Mouse (Mus musculus): ENCODE data around the gene Cep112.

Cep112 gene

DNA sequence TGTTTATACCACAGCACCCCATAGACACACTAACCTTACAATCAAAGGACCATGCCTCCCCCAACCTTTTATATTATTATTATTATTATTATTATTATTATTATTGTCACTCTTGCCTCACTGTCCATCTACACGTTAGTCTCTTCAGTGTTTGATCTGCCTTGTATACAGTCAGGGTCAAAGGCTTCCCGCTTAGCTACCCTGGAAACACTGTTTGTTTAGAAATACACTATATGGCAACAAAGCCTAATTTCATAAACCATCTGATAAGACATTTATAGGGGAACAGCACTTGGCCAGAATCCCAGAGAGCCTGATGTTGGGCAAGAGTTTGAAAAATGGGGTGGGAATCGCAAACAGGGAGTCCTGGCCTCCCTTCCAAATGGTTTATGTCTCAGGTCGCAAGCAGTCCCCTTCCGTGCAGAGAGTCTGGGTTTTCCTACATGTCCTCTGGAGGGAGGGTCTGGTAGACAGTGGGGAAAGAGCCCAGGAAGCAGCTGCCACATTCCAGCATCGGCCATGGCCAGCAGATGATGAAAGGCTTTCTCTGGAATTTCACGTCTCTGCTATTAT is 451.7 kb downstream of the Cep112 start:
- no peak for DNase-seq (ENCODE audit: low spot score)

DNA sequence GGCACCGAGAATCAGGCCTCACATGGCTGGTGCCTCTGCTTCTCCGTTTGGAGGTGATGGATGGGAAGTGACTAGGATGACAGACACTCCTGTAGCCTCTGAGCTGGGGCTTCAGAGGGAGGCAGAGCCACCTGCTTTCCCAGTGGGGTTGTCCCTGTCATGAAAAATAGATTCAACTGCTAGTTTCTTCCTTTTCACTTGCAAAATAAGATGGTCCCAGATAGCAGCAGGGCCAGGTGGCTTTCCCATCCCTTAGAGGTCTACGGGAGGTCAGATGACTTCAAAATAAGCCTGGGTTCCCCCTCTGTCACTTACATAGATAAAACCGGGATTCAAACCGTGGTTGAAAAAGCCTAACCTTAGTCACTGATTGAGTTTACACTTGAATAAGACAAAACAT is 452.5 kb downstream of the Cep112 start:
- DNase-seq (ENCODE audit: low spot score), result no peak

DNA sequence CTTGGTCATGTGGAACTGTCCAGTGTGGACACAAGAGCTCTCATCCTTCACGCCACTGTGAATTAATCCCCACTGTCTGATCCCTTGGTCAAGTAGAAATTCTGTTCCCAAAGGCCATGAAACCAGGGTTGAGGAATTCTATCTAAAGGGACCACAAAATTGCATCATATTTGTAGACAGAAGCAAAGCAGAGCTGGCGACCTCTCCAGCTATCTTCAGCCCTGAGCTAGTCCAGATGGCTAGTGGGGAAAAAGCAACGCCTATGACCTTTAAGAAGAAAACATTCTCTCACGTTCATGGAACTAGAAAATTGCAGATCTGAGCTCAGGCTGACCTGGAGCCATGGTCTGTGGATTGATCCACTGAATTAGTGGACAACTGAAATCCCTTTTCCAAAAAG is 455.6 kb downstream of the Cep112 start:
- DNase-seq (ENCODE audit: low spot score), result no peak

DNA sequence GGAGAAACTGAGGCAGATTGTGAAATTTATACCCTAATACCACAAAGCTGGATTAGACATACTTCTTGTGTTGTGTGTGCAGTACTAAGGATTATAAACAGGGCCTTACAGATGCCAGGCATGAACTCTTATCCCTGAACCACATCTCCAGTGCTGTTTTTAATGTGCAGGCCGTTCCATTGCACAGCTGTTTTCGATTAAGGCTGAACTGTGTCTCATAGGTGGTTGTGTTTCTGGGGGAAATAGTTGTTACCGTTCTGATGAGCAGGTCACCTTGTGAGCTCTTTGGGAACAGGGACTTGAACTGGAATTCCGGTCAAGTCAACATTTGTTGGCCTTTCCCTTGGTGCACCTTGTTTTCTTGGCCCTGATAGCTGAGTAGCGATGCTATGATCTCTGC is 456.7 kb downstream of the Cep112 start:
- DNase-seq (ENCODE audit: low spot score), result no peak

DNA sequence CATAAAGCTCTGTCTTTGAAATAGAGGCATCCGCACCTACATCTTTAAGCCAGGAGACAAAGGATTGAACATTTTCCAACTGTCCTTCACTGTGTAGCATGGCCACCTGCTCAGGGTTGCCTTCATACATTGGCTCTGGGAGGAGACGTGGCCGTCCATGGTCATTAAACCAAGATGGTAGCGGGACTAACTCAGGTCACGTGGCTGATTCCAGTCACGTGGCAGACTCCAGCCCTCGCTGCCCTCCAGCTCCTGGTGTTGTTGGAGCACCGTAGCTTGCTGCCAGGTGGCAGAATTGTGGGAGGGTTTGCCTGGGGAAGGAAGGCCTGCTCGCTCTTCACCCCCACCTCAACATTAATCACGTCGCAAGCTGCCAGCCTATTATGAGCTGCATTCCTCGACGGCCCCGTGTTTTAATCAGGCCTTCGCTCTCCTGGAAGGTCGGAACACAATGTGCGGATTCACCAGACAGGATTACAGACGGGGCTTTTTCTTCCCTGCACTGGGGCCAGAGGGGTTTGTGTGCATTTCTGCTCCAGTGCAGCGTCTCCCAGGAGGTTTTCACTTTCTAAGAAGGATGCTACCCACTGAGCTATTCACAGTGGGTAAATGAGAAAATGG is 460.4 kb downstream of the Cep112 start:
- DNase-seq (ENCODE audit: low spot score), result no peak

DNA sequence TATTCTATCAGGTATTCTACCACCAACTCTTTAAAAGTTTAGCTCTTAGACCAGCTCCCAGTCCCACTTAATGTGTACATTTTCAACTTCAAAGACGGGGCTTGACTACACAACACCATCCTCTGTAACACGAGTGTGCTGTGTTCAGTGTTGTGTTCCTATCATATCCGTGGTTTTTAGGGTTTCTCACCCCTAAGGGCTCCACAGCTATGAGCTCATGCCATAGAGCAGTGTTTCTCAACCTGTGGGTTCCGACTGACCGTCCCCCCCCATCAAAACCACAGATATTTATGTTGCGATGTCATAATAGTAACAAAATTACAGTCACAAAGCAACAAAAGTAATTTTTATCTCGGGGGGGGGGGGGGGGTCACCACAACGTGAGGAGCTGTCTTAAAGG is 461.1 kb downstream of the Cep112 start:
- DNase-seq (ENCODE audit: low spot score), result no peak

DNA sequence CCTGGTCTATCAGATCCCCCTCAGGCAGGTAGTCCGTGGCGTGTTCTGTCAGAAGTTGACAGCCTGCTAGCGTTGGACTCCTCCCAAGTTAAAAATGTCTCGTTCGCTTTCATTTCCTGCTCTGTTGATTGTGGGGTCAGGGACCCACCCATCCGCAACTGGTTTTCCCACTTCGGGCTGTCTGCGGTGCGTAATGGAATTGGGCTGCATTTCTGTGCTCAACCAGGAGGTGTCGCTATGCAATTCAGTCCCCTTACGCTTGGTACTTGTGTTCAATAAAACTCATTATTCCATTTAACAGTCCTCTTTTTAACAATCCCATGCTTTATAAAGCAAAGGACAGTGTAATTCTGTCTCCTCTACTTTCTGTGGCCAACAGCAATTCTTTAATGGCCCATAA is 464.1 kb downstream of the Cep112 start:
- DNase-seq (ENCODE audit: low spot score), result no peak

DNA sequence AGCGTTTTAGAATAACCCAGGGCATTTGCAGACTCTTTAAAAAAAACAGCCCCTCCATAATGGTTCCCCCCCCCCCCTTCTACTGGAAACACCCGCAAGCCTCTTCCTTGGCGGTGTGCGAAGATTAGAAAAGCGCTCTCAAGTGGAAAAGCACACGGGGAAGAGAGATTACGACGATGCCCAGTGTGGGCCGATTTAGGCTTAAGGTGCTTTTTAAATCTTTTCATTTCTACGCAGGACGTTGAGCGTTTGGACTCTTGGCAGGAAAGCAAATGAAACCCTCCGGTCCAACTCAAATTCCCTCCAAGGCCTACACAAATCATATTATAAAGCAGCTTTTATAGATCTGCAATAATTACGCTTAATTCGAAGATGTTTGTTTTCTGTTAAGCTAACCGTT is 465.6 kb downstream of the Cep112 start:
- no peak for DNase-seq (ENCODE audit: low spot score)

DNA sequence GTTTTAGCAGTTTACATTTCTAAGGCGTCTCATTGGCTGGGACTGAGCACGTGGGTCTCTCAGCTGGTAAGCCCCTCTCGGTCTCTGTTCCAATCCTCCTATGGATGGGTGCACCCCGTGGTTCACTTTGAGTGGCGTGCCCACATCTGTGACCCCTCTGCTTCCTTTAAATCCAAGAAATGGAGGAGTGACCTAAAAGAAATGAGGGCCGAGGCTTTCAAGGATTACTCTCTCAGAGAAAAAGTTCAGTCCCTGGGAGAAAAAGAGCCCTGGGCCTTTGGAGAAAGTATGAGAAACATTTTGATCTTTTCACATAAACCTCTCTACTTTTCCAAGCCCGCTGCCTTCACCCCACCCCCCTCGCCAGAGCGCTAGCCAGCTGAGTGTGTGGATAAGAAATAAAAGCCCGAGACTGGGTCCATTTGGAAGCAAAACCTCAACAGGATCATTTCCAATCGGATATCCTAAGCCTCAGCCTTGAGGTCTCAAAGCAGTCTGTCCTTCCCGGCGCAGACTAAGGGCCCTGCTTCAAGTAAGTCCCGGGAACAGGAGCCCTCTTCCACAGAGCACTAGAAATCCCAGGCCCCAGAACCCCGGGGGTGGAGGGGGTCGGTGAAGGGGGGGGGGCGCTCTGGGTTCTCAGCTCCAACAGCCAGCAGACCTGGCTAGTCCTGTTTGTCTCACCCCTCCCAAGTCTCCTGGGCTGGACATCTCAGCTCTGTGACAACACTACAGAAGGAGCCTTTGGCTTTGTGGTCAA is 466.3 kb downstream of the Cep112 start:
- DNase-seq (ENCODE audit: low spot score), result no peak

DNA sequence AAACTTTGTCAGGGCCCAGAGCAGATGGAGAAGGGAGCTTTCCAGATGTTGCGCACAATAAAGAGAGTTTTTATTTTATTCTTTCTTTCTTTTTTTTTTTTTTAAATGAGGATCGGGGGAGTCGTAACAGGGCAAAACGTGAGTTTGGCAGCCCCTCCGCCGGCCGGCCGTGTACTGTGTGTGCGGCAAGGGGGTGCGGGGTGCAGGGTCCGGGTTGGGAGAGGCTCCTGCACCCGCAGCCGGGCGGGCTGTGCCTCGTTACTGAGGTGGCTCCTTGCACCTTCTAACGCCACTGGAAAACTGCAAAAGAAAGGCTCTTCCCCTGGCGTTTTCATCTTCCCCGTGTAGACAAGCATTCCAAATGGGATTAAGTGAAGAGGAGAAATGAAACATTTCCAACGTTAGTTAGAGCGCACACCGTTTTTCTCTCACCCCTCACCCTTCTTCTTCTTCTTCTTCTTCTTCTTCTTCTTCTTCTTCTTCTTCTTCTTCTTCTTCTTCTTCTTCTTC is 466.9 kb downstream of the Cep112 start:
- no peak for DNase-seq (ENCODE audit: low spot score)

DNA sequence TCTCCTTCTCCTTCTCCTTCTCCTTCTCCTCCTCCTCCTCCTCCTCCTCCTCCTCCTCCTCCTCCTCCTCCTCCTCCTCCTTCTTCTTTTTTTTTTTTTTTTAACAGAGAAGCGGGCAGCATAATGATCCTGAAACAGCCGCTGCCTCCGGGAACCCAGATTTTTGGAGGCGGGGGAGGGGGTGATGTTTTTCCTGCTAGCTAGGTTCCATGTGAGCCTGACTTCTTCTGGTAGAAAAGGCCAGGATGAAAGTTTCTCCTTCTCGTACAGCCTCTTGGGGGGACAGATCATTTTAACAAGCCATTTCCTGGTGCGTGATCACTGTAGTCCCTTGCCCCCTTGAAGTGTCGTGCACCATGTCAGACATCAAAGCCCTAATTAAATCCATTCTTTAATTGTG is 467.4 kb downstream of the Cep112 start:
- no peak for DNase-seq (ENCODE audit: low spot score)

DNA sequence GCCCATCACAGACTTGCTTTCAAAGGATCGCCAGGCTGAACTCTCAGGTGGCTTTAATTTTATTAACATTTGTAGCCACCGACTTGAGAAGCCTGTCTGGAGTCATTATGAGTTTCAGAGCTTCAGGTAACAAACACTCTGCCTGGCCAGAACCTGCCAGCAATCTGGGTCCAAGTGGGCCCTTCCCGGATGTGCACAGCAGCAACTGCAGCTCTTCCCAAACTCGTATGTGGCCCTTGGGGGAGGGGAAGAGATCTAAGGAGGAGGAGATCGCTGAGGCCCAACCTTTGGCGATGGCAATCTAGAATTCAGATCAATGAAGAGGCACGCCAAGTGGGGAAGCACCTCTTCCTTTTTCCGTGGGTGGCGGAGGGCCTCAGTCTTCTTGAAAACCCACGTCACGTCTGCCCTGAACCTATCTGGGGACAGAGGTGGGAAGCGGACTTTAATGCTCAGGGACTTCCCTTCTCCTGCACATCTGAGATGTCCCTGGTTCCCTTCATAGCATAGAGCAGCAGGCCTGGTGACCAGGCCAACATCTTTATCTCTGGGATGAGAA is 468.3 kb downstream of the Cep112 start:
- DNase-seq (ENCODE audit: low spot score), result no peak

DNA sequence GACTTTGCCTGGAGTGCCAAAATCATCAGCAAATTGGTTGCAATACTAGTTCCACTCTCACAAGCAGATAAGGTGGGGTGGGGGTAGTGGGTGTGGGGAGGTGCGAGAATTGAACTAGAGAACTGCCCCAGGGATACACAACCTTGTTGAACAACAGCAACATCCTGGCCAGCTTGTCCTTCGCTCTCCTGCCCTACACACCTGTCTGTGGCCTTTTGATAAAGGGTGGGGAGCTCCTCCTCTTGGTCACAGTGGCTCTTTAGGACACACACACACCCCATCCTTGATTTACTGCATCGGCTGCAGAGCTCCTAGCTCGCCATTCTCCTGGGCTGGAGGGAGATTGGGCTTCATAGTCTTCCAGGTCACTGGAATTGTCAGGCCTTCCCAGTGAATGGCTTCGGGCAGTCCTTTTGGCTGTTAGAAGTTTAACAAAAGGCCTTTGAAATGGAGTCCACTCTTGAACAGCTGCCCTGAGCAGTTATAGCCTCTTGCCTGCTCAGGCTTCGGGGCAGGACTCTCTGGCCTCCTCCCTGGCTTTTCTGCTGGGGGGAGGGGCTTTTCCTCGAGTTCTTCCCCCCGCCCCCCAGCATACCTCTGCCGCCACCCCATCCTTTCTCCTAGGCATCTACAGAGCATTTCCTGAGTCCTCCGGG is 469.0 kb downstream of the Cep112 start:
- DNase-seq (ENCODE audit: low spot score), result no peak

DNA sequence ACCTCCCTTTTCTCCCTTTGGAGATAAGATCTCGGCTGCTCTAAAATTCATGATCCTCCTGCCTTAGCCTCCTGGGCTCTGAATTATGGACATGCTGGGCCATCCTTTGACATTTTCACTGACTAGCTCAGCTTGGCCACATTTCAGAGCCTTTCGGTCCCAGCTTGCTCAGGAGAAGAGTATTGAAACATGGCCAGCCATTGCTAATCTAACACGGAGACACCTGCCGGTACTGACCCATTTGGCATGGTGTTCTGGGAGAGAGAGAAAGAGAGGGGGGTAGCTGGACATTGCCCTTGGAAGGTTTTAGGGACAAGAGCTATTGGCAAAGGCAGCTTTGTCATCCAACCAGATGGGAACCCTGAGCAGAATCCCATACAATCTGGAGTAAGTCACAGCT is 472.0 kb downstream of the Cep112 start:
- no peak for DNase-seq (ENCODE audit: low spot score)

DNA sequence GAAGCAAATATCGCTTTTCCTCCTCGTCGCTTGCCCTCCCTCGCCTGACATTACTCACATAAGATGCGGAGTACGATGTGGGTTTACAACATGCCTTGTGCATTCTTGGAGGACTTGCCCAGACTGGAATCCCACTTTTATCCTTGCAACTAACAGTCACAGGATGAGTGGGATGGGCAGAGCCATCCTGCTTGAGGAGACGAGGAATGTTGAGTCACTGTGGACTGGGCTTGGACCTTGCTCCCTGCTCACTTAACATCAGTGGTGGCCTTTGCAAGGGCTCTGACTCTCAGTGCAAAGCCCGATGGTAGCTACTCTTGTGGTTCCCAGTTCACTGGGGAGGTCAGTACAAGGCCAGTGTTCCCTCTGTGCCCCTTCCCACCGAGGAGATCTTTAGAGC is 473.1 kb downstream of the Cep112 start:
- no peak for DNase-seq (ENCODE audit: low spot score)

DNA sequence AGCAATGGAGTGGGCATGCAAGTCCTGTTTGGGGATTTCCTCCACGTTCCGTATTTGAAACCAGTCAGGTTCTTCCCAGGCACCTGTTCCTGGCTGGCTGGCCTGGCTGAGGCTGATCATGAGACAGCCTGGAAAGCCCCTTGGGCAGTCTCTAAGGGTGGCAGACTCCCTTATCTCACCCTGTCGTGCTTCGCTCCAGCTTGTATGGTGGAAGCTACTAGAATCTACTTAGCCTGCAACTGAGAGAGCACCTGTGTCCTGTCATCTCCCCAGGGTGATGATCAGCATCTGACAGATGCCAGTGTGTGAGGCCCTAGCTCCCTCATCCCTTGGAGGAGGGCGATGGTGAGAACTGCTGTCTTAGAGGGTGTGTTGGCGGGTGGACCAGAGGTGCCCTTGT is 473.5 kb downstream of the Cep112 start:
- DNase-seq (ENCODE audit: low spot score), result no peak

DNA sequence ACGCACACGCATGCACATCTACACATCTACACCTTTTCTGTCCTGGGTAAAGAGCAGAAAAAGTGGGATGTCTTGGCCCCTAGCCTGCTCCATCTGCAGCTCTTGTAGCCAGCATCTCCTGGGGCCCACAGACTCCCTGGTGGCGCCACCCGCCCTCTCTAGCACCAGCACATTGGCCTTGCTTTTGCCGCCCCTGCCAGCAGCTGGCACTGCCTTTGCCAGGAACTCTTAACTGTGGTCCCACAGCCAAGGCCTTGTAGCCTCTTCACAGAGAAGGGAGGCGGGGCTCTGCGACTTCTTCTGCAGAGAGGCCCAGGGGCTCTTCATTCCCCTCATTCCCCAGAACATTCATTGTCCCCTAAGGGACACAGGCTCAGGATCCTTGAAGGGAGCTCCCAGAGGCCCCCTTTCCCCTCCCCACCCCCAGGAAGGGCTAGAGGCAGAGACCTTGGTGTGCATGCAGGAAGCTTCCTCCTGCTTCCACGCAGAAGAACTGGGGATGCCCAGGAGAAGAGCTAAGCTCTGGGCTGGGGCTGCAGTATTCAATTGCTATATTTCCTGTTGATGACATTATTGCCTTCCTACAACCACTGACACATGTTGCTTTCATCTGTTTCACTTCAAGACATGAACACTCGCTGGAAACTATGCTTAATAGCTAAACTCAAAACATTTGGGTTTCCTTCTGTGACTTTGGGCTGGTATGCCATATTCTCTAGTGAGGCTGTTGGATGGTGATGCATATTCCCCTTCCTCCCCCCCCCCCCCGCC is 475.9 kb downstream of the Cep112 start:
- DNase-seq (ENCODE audit: low spot score), result no peak

DNA sequence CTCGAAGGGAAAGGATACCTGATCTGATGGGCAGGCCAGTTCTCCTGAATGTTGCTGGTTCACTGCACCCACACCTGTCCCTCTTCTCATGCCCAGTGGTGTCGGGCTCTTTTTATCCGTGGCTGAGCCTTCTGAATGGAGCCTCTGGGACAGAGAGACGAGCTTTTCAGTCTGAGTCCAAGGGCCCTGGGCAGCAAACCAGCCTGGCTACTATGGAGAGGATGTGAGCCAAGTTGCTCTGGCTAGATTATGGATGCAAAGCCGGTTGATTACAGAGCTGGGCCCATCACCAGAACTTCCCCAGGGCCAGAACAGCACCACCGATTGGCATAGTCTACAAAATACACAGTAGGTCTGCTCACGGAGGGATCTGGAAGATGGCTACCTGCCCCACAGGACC is 476.7 kb downstream of the Cep112 start:
- DNase-seq (ENCODE audit: low spot score), result no peak

DNA sequence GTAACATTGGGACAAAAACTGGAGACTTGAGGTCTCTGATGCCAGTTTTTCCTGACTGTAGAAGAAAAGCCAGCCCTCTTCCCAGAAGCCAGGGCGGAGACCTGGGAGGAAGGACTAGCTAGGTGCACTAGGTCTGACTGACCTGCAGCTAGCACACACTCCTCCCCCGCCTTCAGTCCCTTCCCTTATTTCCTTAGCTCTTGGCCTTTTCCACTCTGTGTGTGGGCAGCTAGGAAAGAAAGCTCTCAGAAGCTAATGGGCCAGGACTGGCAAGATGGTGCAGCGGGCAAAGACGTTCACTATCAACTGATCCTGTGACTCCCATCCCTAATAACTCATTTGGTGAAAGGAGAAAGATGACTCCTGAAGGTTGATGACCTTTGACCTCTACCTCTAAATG is 477.3 kb downstream of the Cep112 start:
- no peak for DNase-seq (ENCODE audit: low spot score)

DNA sequence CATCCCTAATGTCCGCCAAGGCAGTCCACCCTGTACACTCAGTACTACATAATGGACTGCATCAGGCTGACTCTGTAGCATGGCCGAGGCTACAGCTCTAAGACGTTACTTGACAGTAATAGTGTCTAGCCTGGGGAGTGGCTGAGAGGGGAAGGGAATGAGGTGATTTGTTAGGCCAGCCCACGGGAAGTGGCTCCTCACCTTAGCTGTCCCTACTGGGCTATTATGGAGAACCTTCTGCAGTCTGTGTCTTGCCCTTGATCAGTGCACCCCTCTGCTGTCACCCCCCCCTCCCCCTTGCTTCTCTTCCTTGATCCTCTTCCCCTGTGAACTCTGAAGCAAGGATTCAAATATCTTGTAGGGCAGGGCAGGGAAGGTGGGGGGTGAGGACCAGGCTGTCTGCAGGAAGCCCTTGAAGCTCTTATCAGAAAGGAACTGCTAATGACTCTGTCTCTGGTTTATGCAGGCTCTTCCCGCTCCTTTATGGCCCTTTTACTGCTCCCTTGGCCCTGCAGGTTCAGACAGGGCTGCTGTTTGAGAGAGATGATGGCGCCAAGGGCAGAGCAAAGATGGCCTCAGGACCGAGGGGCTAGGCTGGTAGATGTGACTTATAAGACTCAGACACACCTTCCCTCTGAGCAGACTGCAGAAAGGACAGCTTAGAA is 481.7 kb downstream of the Cep112 start:
- no peak for DNase-seq (ENCODE audit: low spot score)

Data from ovary, postnatal 10 days (tissue).